Mouse (Mus musculus): ENCODE measurements around the gene Gpr135. TPM values are rescaled to one million over a fixed set of nuclear protein-coding genes. Genes with fewer than 3 reads are reported as not detected.

Gpr135 gene
- total and polyA plus RNA-seq, 2 experiments from 2014 or later = 10.8 to 16.5 TPM

DNA sequence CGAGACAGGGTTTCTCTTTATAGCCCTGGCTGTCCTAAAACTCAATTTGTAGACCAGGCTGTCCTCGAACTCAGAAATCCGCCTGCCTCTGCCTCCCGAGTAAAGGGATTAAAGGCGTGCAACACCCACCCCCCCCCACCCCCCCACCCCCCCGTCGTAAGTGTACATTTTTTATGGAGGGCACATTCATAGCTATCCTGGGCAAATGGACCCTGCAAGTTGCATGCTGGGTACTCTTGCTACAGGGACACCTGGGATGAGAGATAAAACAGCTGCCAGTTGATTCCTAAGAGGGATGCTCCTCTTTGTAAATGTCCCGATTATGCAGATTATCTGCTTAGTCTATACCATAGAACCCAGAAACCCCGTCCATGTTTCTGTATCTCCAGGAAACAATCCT lies 12.3 kb upstream of the Gpr135 start:
- ATAC-seq (no peak), DNase-seq (no peak)
- H3K36me3 ChIP-seq (ENCODE audit: insufficient read depth) = no peaks in the 10 kb centered on the region
- no peaks in the 10 kb centered on the region for H3K9me3 ChIP-seq (ENCODE audit: low read length)
- TF ChIP-seq CTCF (IDR thresholded peaks at IDR 0.05; ENCODE audit: low read depth) = no peak
- H3K9ac ChIP-seq = no peak overlapping the region
- no peaks in the 10 kb centered on the region for H3K27me3 ChIP-seq (ENCODE audit: insufficient read depth, low read length)
- H3K4me2 ChIP-seq (ENCODE audit: low read depth) = no peak overlapping the region
- peaks cover 7% of the 10 kb centered on the region; the same call in 1 of the 2 replicates for H3K4me1 ChIP-seq (ENCODE audit: insufficient read depth)
- WGBS = 86% methylated on average over 9 of the region's 9 CpGs
- no peak overlapping the region for H3K4me3 ChIP-seq (ENCODE audit: low read depth, low read length)
- no peak overlapping the region for H3K27ac ChIP-seq (ENCODE audit: low read depth, low read length)

DNA sequence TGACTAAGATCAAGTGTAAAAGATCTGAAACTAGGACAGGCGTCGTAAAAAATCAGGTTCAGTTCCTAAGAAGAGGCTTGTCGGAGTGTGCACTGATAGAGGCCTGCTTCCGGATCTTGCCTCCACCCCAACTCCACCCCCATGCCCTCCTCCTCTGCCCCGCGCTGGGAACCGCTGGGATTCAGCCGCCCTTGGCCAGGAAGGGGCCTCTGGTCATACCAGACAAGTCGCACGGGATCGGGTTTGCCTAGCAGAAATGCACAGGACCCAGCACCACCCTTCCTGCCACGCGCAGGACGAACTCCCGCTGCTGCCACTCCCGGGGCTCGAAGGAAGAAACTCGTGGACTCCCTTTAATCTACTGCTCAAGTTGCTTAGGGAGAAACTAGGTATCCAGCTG lies 11.4 kb upstream of the Gpr135 start:
- H3K27me3 ChIP-seq (ENCODE audit: insufficient read depth, low read length) = no peaks in the 10 kb centered on the region
- H3K4me2 ChIP-seq (ENCODE audit: low read depth) = no peak overlapping the region
- H3K36me3 ChIP-seq (ENCODE audit: insufficient read depth) = no peaks in the 10 kb centered on the region
- H3K4me1 ChIP-seq (ENCODE audit: insufficient read depth) = peaks cover 2% of the 10 kb centered on the region; the same call in 1 of the 2 replicates
- no peaks in the 10 kb centered on the region for H3K9me3 ChIP-seq (ENCODE audit: low read length)
- ATAC-seq (no peak), DNase-seq (no peak)
- H3K27ac ChIP-seq (ENCODE audit: low read depth, low read length) = no peak overlapping the region
- no peak for TF ChIP-seq CTCF (IDR thresholded peaks at IDR 0.05; ENCODE audit: low read depth)
- no peak overlapping the region for H3K4me3 ChIP-seq (ENCODE audit: low read depth, low read length)
- H3K9ac ChIP-seq = no peak overlapping the region
- 36% methylated on average over 18 of the region's 18 CpGs for WGBS

DNA sequence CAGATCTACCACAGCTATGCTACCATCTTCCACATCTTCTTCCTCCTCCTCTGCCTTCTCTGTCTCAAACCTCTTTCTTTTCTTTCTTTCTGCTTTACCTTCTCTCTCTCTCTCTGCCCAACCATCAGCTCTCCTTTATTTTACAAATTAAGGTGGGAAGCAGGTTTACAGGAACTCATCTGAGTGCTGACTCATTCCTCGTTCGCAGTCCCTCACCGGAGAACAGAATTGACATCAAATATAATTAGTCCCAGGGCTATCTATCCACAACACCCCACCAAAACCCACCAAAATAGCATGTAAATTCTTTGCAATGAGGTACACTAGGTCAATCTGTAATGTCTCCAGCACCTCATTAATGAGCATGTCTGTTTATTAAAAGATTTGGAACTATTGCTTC lies 11.0 kb upstream of the Gpr135 start:
- Histone ChIP-seq H3K36me3 (ENCODE audit: insufficient read depth) (no peaks in the 10 kb centered on the region), H3K4me2 (ENCODE audit: low read depth) (no peak overlapping the region), H3K9me3 (ENCODE audit: low read length) (no peaks in the 10 kb centered on the region), H3K27me3 (ENCODE audit: insufficient read depth, low read length) (no peaks in the 10 kb centered on the region), H3K4me3 (ENCODE audit: low read depth, low read length) (no peak overlapping the region), H3K27ac (ENCODE audit: low read depth, low read length) (no peak overlapping the region), H3K9ac (no peak overlapping the region), H3K4me1 (ENCODE audit: insufficient read depth) (no peaks in the 10 kb centered on the region)
- 77% methylated on average over 3 of the region's 3 CpGs for WGBS
- no peak for ATAC-seq
- no peak for TF ChIP-seq CTCF (IDR thresholded peaks at IDR 0.05; ENCODE audit: low read depth)
- DNase-seq = no peak

DNA sequence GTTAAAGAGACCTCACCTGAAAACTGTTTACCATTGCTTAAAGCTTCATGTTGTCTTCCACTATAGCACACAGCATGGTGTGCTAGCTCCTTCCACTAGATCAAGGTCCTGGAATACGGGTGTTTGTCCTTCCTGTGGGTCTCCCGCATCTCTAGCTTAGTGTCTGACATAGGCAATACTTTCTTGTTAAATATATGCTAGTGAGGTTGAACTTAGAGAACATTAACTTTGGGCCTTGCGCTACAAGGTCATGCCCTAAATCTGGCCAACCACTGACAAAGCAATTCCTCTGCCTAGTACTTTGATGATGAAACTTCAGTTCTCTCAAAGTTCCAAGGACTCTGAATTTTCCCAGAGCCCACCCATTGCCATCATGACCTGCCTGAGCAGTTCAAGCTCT lies 7.3 kb upstream of the Gpr135 start:
- DNase-seq = no peak
- Histone ChIP-seq H3K4me1 (ENCODE audit: insufficient read depth) (no peaks in the 10 kb centered on the region), H3K9ac (no peak overlapping the region), H3K4me3 (ENCODE audit: low read depth, low read length) (no peak overlapping the region), H3K27ac (ENCODE audit: low read depth, low read length) (no peak overlapping the region), H3K9me3 (ENCODE audit: low read length) (no peaks in the 10 kb centered on the region), H3K36me3 (ENCODE audit: insufficient read depth) (no peaks in the 10 kb centered on the region), H3K27me3 (ENCODE audit: insufficient read depth, low read length) (no peaks in the 10 kb centered on the region), H3K4me2 (ENCODE audit: low read depth) (no peak overlapping the region)
- 93% methylated on average over 3 of the region's 3 CpGs for WGBS
- no peak for ATAC-seq
- no peak for TF ChIP-seq CTCF (IDR thresholded peaks at IDR 0.05; ENCODE audit: low read depth)

DNA sequence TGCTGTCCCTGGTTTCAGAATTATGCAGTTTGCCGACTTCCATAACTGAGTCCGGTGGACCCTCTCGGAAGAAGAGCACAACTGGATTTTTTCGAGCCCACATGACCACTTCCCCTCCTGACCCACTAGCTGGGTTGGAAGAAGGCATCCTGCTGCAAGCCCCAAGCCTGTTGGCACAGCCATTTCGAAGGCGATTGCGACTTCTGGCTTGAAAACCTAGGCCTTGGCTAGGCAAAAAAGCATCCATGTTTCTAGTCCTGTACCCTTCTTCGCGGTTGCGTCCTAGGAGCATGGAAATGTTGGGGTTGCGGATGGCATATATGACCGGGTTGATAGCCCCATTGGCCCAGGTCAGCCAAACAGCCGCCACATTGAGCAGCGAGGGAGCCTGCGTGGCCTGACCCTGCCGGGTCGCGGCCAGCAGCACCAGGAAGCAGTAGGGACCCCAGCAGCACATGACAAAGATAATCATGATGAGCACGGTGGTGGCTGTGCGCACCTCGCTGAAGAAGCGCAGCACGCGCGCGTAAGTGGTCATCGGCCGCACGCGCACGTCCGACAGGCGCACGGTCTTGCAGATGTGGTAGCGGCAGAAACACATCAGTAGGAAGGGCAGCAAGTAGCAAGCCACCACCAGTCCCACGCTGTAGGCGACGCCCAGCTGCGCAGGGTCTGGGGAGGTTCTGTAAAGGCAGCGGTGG lies 1.1 kb downstream of the Gpr135 start:
- DNase-seq = peak; percentile 31
- WGBS = 5% methylated on average over 40 of the region's 40 CpGs
- Histone ChIP-seq H3K4me3 (ENCODE audit: low read depth, low read length) (peak overlapping the region; percentile 76), H3K9ac (peak overlapping the region; percentile 89), H3K4me2 (ENCODE audit: low read depth) (peak overlapping the region; percentile 95), H3K9me3 (ENCODE audit: low read length) (no peaks in the 10 kb centered on the region), H3K27ac (ENCODE audit: low read depth, low read length) (peak overlapping the region; percentile 93), H3K36me3 (ENCODE audit: insufficient read depth) (no peaks in the 10 kb centered on the region), H3K4me1 (ENCODE audit: insufficient read depth) (no peaks in the 10 kb centered on the region), H3K27me3 (ENCODE audit: insufficient read depth, low read length) (no peaks in the 10 kb centered on the region)
- no peak for TF ChIP-seq CTCF (IDR thresholded peaks at IDR 0.05; ENCODE audit: low read depth)
- ATAC-seq = peak; percentile 70

DNA sequence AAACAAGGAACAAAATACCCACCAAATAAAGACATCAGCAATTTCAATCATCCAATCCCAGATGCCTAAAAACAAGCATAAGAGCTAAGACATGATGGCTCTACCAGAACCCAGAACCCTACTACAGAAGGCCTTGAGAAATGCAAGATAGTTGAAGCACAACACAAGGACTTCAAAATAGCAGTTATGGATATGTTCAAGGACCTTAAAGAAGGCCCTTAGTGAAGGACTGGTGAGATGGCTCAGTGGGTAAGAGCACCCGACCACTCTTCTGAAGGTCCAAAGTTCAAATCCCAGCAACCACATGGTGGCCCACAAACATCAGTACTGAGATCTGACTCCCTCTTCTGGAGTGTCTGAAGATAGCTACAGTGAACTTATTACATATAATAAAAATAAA lies 13.1 kb downstream of the Gpr135 start:
- ATAC-seq (no peak), DNase-seq (no peak)
- H3K4me3 ChIP-seq (ENCODE audit: low read depth, low read length) = no peak overlapping the region
- no peaks in the 10 kb centered on the region for H3K27me3 ChIP-seq (ENCODE audit: insufficient read depth, low read length)
- no peak overlapping the region for H3K27ac ChIP-seq (ENCODE audit: low read depth, low read length)
- no peak overlapping the region for H3K9ac ChIP-seq
- 100% methylated on average over 1 of the region's 1 CpGs for WGBS
- H3K9me3 ChIP-seq (ENCODE audit: low read length) = no peaks in the 10 kb centered on the region
- no peak for TF ChIP-seq CTCF (IDR thresholded peaks at IDR 0.05; ENCODE audit: low read depth)
- no peaks in the 10 kb centered on the region for H3K4me1 ChIP-seq (ENCODE audit: insufficient read depth)
- H3K36me3 ChIP-seq (ENCODE audit: insufficient read depth) = no peaks in the 10 kb centered on the region
- no peak overlapping the region for H3K4me2 ChIP-seq (ENCODE audit: low read depth)

DNA sequence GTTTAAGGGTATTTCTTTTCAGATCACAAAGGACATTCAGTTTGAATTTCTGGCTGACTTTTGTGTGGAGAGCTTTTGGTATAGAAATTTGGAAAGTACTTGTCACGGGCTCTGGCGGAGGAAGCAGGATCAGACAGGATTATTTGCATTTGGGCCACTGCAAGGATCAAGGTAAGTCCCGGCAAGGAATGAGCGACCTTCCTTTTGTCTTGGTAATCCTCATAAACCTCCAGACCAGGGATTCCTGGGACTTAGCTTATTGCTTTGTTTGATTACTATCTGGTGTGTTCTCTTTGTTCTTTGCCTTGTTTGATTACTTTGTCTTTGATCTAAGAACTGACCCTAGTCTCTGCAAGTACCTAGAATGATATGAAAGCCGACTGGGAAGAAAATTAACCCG lies 17.1 kb downstream of the Gpr135 start:
- ATAC-seq (no peak), DNase-seq (no peak)
- no peak overlapping the region for H3K9ac ChIP-seq
- H3K4me2 ChIP-seq (ENCODE audit: low read depth) = no peak overlapping the region
- 25% methylated on average over 6 of the region's 6 CpGs for WGBS
- H3K36me3 ChIP-seq (ENCODE audit: insufficient read depth) = no peaks in the 10 kb centered on the region
- TF ChIP-seq CTCF (IDR thresholded peaks at IDR 0.05; ENCODE audit: low read depth) = no peak
- H3K4me1 ChIP-seq (ENCODE audit: insufficient read depth) = no peaks in the 10 kb centered on the region
- no peak overlapping the region for H3K27ac ChIP-seq (ENCODE audit: low read depth, low read length)
- H3K4me3 ChIP-seq (ENCODE audit: low read depth, low read length) = no peak overlapping the region
- H3K27me3 ChIP-seq (ENCODE audit: insufficient read depth, low read length) = no peaks in the 10 kb centered on the region
- no peaks in the 10 kb centered on the region for H3K9me3 ChIP-seq (ENCODE audit: low read length)
